Mouse (Mus musculus) kidney, postnatal 36 days (tissue): Measurements from ENCODE around the gene Kcna6.
A peak's percentile ranks its signal among the peaks of the same experiment; 100 is the strongest.

Experiments
- DNase-seq, 2 experiments: peaks; one replicate each; pipeline ENCODE4 v3.0.0; 2021 to 2022; ENCODE audit warnings: mixed read lengths in 2 of 2

The Kcna6 gene

GRCm38 (mm10) chr6:126740211-126741142, at the start of gene Kcna6:
Gene Kcna6, minus strand, starts transcription at chr6:126740674.
- peak in 1 of 2 experiments; percentile 13 for DNase-seq

GRCm38 (mm10) chr6:126788863-126789262, 48.4 kb upstream of the Kcna6 start:
- no peak for DNase-seq

GRCm38 (mm10) chr6:126784206-126784605, 43.7 kb upstream of the Kcna6 start:
- no peak for DNase-seq

GRCm38 (mm10) chr6:126783651-126784066, 43.2 kb upstream of the Kcna6 start:
- DNase-seq = no peak

- no peak for DNase-seq
These were observed 42.6 kb upstream of the Kcna6 start for GRCm38 (mm10) chr6:126783056-126783455.

- DNase-seq = peak; percentile 23 to 33
These were observed 37.4 kb upstream of the Kcna6 start for GRCm38 (mm10) chr6:126777889-126778288.

GRCm38 (mm10) chr6:126773873-126774272, 33.4 kb upstream of the Kcna6 start:
- no peak for DNase-seq

- peak; percentile 81 to 89 for DNase-seq
These were observed 31.9 kb upstream of the Kcna6 start for GRCm38 (mm10) chr6:126772326-126772725.

GRCm38 (mm10) chr6:126770146-126770731, 29.8 kb upstream of the Kcna6 start:
- DNase-seq = no peak

- peak; percentile 14 to 41 for DNase-seq
These were observed 28.6 kb upstream of the Kcna6 start for GRCm38 (mm10) chr6:126768957-126769665.

- DNase-seq = no peak
These were observed 27.4 kb upstream of the Kcna6 start for GRCm38 (mm10) chr6:126767610-126768532.

GRCm38 (mm10) chr6:126766552-126766951, 26.1 kb upstream of the Kcna6 start:
- DNase-seq = no peak

- no peak for DNase-seq
These were observed 24.2 kb upstream of the Kcna6 start for GRCm38 (mm10) chr6:126764563-126765091.

- no peak for DNase-seq
These were observed 20.9 kb upstream of the Kcna6 start for GRCm38 (mm10) chr6:126761362-126761761.

- no peak for DNase-seq
These were observed 15.4 kb upstream of the Kcna6 start for GRCm38 (mm10) chr6:126755729-126756411.

- no peak for DNase-seq
These were observed 12.0 kb upstream of the Kcna6 start for GRCm38 (mm10) chr6:126752520-126752919.

GRCm38 (mm10) chr6:126745888-126746287, 5.4 kb upstream of the Kcna6 start:
- DNase-seq = no peak

- DNase-seq = no peak
These were observed 2.1 kb upstream of the Kcna6 start for GRCm38 (mm10) chr6:126742610-126743009.

- peak; percentile 5 to 35 for DNase-seq
These were observed 906 bp downstream of the Kcna6 start for GRCm38 (mm10) chr6:126739326-126740210.

- peak; percentile 68 to 74 for DNase-seq
These were observed 3.5 kb downstream of the Kcna6 start for GRCm38 (mm10) chr6:126736996-126737395.
